Mouse (Mus musculus): ENCODE results near the gene Aknad1.

DNA sequence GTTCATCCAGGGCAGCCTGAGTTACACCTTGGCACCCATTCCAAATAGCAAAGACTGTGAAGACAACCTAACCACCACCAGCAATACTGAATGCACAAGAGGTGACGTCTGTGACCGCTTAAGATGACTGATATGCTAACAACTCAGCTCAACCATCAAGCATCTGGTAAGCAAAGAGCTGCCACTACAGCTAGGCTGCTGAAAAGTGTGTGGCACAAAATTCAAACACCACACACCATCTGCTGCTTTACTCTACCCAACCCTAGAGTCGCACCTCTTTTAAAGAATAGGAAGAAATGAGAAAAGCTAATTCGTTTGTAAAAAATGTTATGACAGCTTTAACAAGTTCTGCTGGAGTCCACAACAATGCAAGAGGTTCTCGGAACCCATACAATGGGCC is 66.2 kb downstream of the Aknad1 start:
- TF ChIP-seq POLR2A (IDR thresholded peaks at IDR 0.05; ENCODE audit: low read depth, low read length) (no peak), CTCF (IDR thresholded peaks at IDR 0.05; ENCODE audit: extremely low read depth, insufficient read length, insufficient replicate concordance, low read depth, low read length) (no peak)
